Mouse (Mus musculus) liver, embryonic 14.5 days (tissue): ENCODE data around the gene Dppa1. TPM values are rescaled to one million over a fixed set of nuclear protein-coding genes. Genes with fewer than 3 reads are reported as not detected.
"Not testable (repeated sequence)": the region's sequence is repeated elsewhere in the genome, so short reads cannot be mapped to it uniquely, and the experiment has no call there.

ENCODE experiments used
- ATAC-seq: fragments of 200-750 bp; cut with Nextera tagmentation; 2 replicates; pipeline ENCODE4 v1.8.0; 2017; ENCODE audit warnings: moderate number of reproducible peaks, mild to moderate bottlenecking, moderate library complexity; ENCODE audit not compliant: insufficient read depth
- DNase-seq, 3 experiments: peaks; one replicate each; pipeline ENCODE4 v3.0.0-alpha.2; 2012 to 2013; ENCODE audit warnings: low read depth in 3 of 3, low spot score in 3 of 3
- H3K27ac ChIP-seq: fragments of 300-500 bp; sonication (generic); 2 replicates; pipeline ENCODE4 v1.5.1; 2014; ENCODE audit warnings: moderate library complexity, mild to moderate bottlenecking, control low read depth, inconsistent platforms
- H3K27me3 ChIP-seq: fragments of 300-500 bp; sonication (generic); 2 replicates; pipeline ENCODE4 v1.6.1; 2014; ENCODE audit warnings: mild to moderate bottlenecking, low read length, moderate library complexity; ENCODE audit not compliant: control insufficient read depth, insufficient read depth
- H3K36me3 ChIP-seq: fragments of 300-500 bp; sonication (generic); replicated peaks from 2 replicates; pipeline ENCODE4 v1.6.1; 2014; ENCODE audit warnings: low read depth; ENCODE audit not compliant: control insufficient read depth, insufficient read depth
- H3K4me1 ChIP-seq, 2 experiments: fragments of 200-500 bp in 1 of 2; fragments of 300-500 bp in 1 of 2; sonication (generic) in 1 of 2; replicated peaks; 2 replicates each; pipeline ENCODE4 v1.6.1; 2012 to 2014; ENCODE audit warnings: antibody characterized with exemption in 1 of 2, inconsistent platforms in 1 of 2, low read length in 1 of 2; ENCODE audit not compliant: control insufficient read depth in 2 of 2, insufficient read depth in 2 of 2
- H3K4me2 ChIP-seq: fragments of 300-500 bp; sonication (generic); 2 replicates; pipeline ENCODE4 v1.6.1; 2014; ENCODE audit warnings: low read depth, mild to moderate bottlenecking, control low read depth, moderate library complexity
- H3K4me3 ChIP-seq, 2 experiments: fragments of 200-500 bp in 1 of 2; fragments of 300-500 bp in 1 of 2; sonication (generic) in 1 of 2; 2 replicates each; pipeline ENCODE4 v1.5.1; 2012 to 2014; ENCODE audit warnings: low read depth in 2 of 2, low read length in 2 of 2, mild to moderate bottlenecking in 2 of 2, control low read depth in 1 of 2, inconsistent platforms in 1 of 2, moderate library complexity in 1 of 2; ENCODE audit not compliant: insufficient read depth in 1 of 2
- H3K9ac ChIP-seq: fragments of 300-500 bp; sonication (generic); replicated peaks from 2 replicates; pipeline ENCODE4 v1.6.1; 2014; ENCODE audit warnings: mild to moderate bottlenecking, control low read depth, moderate library complexity
- H3K9me3 ChIP-seq: fragments of 300-500 bp; sonication (generic); 2 replicates; pipeline ENCODE4 v1.6.1; 2016; ENCODE audit warnings: low read length, mixed read lengths; ENCODE audit not compliant: control insufficient read depth
- CTCF ChIP-seq: IDR thresholded peaks from 2 replicates; pipeline ENCODE4 v1.5.1; 2016; ENCODE audit warnings: antibody characterized with exemption, low read depth, control low read depth
- EP300 ChIP-seq: IDR thresholded peaks from 2 replicates; pipeline ENCODE4 v1.6.1; 2016; ENCODE audit warnings: antibody characterized with exemption, low read depth
- whole genome bisulfite sequencing: fragments of 180-500 bp; shearing (Covaris S2); extraction: QIAGEN DNeasy Blood & Tissue Kit; methylation state at CpG from one replicate; pipeline ENCODE4 v1.1.7; 2014; ENCODE audit not compliant: insufficient replicate concordance; 5-methylcytosine and 5-hydroxymethylcytosine counted together
- polyA plus RNA-seq, 2 experiments: library from polyadenylated mRNA; depleted of rRNA in 1 of 2; stranded (reverse) in 1 of 2; unstranded in 1 of 2; fragments of >200 nt; fragmentation: Nextera tagmentation in 1 of 2; extraction: Ambion mirVana in 1 of 2; gene quantifications; 2 replicates each; pipeline versions ENCODE4 v1.2.1 to v1.2.3; 2012 to 2014

Dppa1 gene
- polyA plus RNA-seq, 2 experiments = not detected

- no peak overlapping the region for H3K4me3 ChIP-seq
Measured at GRCm38 (mm10) chr11:46652476-46652875, 23.4 kb upstream of the Dppa1 start.

GRCm38 (mm10) chr11:46649655-46650054 is 20.6 kb upstream of the Dppa1 start:
- ATAC-seq, DNase-seq, H3K36me3 ChIP-seq, H3K4me3 ChIP-seq, H3K9ac ChIP-seq, H3K4me1 ChIP-seq, H3K27me3 ChIP-seq, H3K4me2 ChIP-seq, H3K27ac ChIP-seq, H3K9me3 ChIP-seq: not testable (repeated sequence)
- 38% methylated on average over 3 of the region's 3 CpGs for WGBS

More at GRCm38 (mm10) chr11:46652476-46652875, 23.4 kb upstream of the Dppa1 start:
- Histone ChIP-seq H3K27ac (no peak overlapping the region), H3K36me3 (no peaks in the 10 kb centered on the region), H3K27me3 (no peaks in the 10 kb centered on the region), H3K9ac (no peak overlapping the region), H3K4me2 (no peak overlapping the region), H3K4me1 (no peaks in the 10 kb centered on the region), H3K9me3 (no peaks in the 10 kb centered on the region)
- no peak for DNase-seq
- no peak for ATAC-seq
- 54% methylated on average over 3 of the region's 3 CpGs for WGBS
- no peak for TF ChIP-seq EP300
- TF ChIP-seq CTCF = no peak

- Histone ChIP-seq H3K9me3 (no peaks in the 10 kb centered on the region), H3K4me3 (no peak overlapping the region), H3K4me2 (no peak overlapping the region), H3K27me3 (no peaks in the 10 kb centered on the region), H3K36me3 (no peaks in the 10 kb centered on the region), H3K27ac (no peak overlapping the region), H3K9ac (no peak overlapping the region), H3K4me1 (no peaks in the 10 kb centered on the region)
- DNase-seq (no peak), ATAC-seq (no peak)
- TF ChIP-seq CTCF = no peak
- TF ChIP-seq EP300 = no peak
- WGBS = 44% methylated on average over 1 of the region's 1 CpGs
Measured at GRCm38 (mm10) chr11:46644824-46645223, 15.8 kb upstream of the Dppa1 start.

- WGBS = 42% methylated on average over 3 of the region's 3 CpGs
- H3K4me3 ChIP-seq = no peak overlapping the region
- no peaks in the 10 kb centered on the region for H3K27me3 ChIP-seq
- no peaks in the 10 kb centered on the region for H3K36me3 ChIP-seq
- TF ChIP-seq CTCF (no peak), EP300 (no peak)
- H3K4me1 ChIP-seq = no peaks in the 10 kb centered on the region
- H3K9me3 ChIP-seq = no peaks in the 10 kb centered on the region
- H3K9ac ChIP-seq = no peak overlapping the region
- no peak overlapping the region for H3K4me2 ChIP-seq
- ATAC-seq (no peak), DNase-seq (no peak)
- H3K27ac ChIP-seq = no peak overlapping the region
Measured at GRCm38 (mm10) chr11:46636568-46636967, 7.5 kb upstream of the Dppa1 start.

GRCm38 (mm10) chr11:46635516-46635915 is 6.5 kb upstream of the Dppa1 start:
- H3K9me3 ChIP-seq, H3K4me1 ChIP-seq, H3K9ac ChIP-seq, H3K27ac ChIP-seq, H3K4me2 ChIP-seq, H3K36me3 ChIP-seq, H3K27me3 ChIP-seq, DNase-seq, H3K4me3 ChIP-seq, ATAC-seq: not testable (repeated sequence)
- 60% methylated on average over 4 of the region's 4 CpGs for WGBS

- DNase-seq = no peak
- no peak overlapping the region for H3K4me3 ChIP-seq
- no peaks in the 10 kb centered on the region for H3K27me3 ChIP-seq
- ATAC-seq = no peak
- no peak overlapping the region for H3K4me2 ChIP-seq
- H3K4me1 ChIP-seq = no peaks in the 10 kb centered on the region
- no peaks in the 10 kb centered on the region for H3K9me3 ChIP-seq
- H3K27ac ChIP-seq = no peak overlapping the region
- no peaks in the 10 kb centered on the region for H3K36me3 ChIP-seq
- no peak overlapping the region for H3K9ac ChIP-seq
- WGBS = 11% methylated on average over 3 of the region's 3 CpGs
- no peak for TF ChIP-seq EP300
- peak; percentile 57 for TF ChIP-seq CTCF
Measured at GRCm38 (mm10) chr11:46631635-46632034, 2.6 kb upstream of the Dppa1 start.
